Mouse (Mus musculus) midbrain, postnatal 0 days (tissue): ENCODE measurements at regions not wholly inside any gene's neighbourhood (a gene's known extent, or its start where the extent isn't known, plus 50 kb on each side); places are given as distances from the start of the nearest gene placed in this dataset.

Source experiments
- ATAC-seq: fragments of 200-750 bp; cut with Nextera tagmentation; 2 replicates; pipeline ENCODE4 v1.8.0; 2017; ENCODE audit warnings: moderate number of reproducible peaks, mild to moderate bottlenecking, moderate TSS enrichment, moderate library complexity; ENCODE audit not compliant: low FRiP score
- DNase-seq: peaks from one replicate; pipeline ENCODE4 v3.0.0-alpha.2; 2015; ENCODE audit warnings: low spot score
- H3K27ac ChIP-seq: fragments of 300-500 bp; sonication (generic); 2 replicates; pipeline ENCODE4 v1.5.1; 2014; ENCODE audit warnings: low read depth, mild to moderate bottlenecking, low read length, mixed read lengths
- H3K27me3 ChIP-seq: fragments of 300-500 bp; sonication (generic); 2 replicates; pipeline ENCODE4 v1.6.1; 2014; ENCODE audit warnings: low read length, control low read depth, mixed read lengths; ENCODE audit not compliant: insufficient read depth
- H3K36me3 ChIP-seq: fragments of 300-500 bp; sonication (generic); 2 replicates; pipeline ENCODE4 v1.6.1; 2014; ENCODE audit warnings: low read length, control low read depth, mixed read lengths; ENCODE audit not compliant: insufficient read depth
- H3K4me1 ChIP-seq: fragments of 300-500 bp; sonication (generic); 2 replicates; pipeline ENCODE4 v1.6.1; 2014; ENCODE audit warnings: mild to moderate bottlenecking, control low read depth, antibody characterized with exemption, low read length, mixed read lengths; ENCODE audit not compliant: insufficient read depth
- H3K4me2 ChIP-seq: fragments of 300-500 bp; sonication (generic); 2 replicates; pipeline ENCODE4 v1.6.1; 2014; ENCODE audit warnings: low read depth, mild to moderate bottlenecking, low read length, mixed read lengths; ENCODE audit not compliant: poor library complexity, severe bottlenecking
- H3K4me3 ChIP-seq: fragments of 300-500 bp; sonication (generic); 2 replicates; pipeline ENCODE4 v1.5.1; 2014; ENCODE audit warnings: low read depth, mild to moderate bottlenecking, low read length, moderate library complexity
- H3K9ac ChIP-seq: fragments of 300-500 bp; sonication (generic); replicated peaks from 2 replicates; pipeline ENCODE4 v1.6.1; 2014; ENCODE audit warnings: mild to moderate bottlenecking, low read length, moderate library complexity, mixed read lengths; ENCODE audit not compliant: poor library complexity, severe bottlenecking
- H3K9me3 ChIP-seq: fragments of 300-500 bp; sonication (generic); 2 replicates; pipeline ENCODE4 v1.6.1; 2016; ENCODE audit warnings: low read length, control low read depth
- CTCF ChIP-seq: IDR thresholded peaks from 2 replicates; pipeline ENCODE4 v1.5.1; 2016; ENCODE audit warnings: antibody characterized with exemption, mild to moderate bottlenecking
- WGBS: fragments of 180-500 bp; shearing (Covaris S2); extraction: QIAGEN DNeasy Blood & Tissue Kit; methylation state at CpG from one replicate; pipeline ENCODE4 v1.1.7; 2014; 5-methylcytosine and 5-hydroxymethylcytosine counted together

- peak; percentile 68 for ATAC-seq
- Histone ChIP-seq H3K9ac (no peak overlapping the region), H3K4me2 (no peak overlapping the region)
Measured at GRCm38 (mm10) chr1:191468837-191469529, 65.9 kb upstream of the Ppp2r5a start.

GRCm38 (mm10) chr1:191466261-191466660 is 63.2 kb upstream of the Ppp2r5a start:
- Histone ChIP-seq H3K4me1 (peaks cover 10% of the 10 kb centered on the region), H3K4me2 (no peak overlapping the region), H3K9me3 (no peaks in the 10 kb centered on the region), H3K4me3 (no peak overlapping the region), H3K27ac (no peak overlapping the region), H3K9ac (no peak overlapping the region), H3K36me3 (no peaks in the 10 kb centered on the region), H3K27me3 (no peaks in the 10 kb centered on the region)
- no peak for ATAC-seq
- WGBS, result 92% methylated on average over 3 of the region's 3 CpGs
- DNase-seq, result no peak
- TF ChIP-seq CTCF, result no peak

More at GRCm38 (mm10) chr1:191468837-191469529, 65.9 kb upstream of the Ppp2r5a start:
- no peaks in the 10 kb centered on the region for H3K36me3 ChIP-seq
- TF ChIP-seq CTCF, result no peak
- peak; percentile 45 for DNase-seq
- H3K4me1 ChIP-seq, result peaks cover 10% of the 10 kb centered on the region
- H3K4me3 ChIP-seq, result no peak overlapping the region
- peak overlapping the region; percentile 58; the same call in 1 of the 2 replicates for H3K27ac ChIP-seq
- H3K27me3 ChIP-seq, result no peaks in the 10 kb centered on the region
- WGBS, result 56% methylated on average over 4 of the region's 4 CpGs
- H3K9me3 ChIP-seq, result no peaks in the 10 kb centered on the region

- Histone ChIP-seq H3K9me3 (no peaks in the 10 kb centered on the region), H3K27ac (0 out of 2 replicates have a peak overlapping the region, but pooled peaks have one; percentile 12), H3K9ac (no peak overlapping the region), H3K4me1 (peaks cover 9% of the 10 kb centered on the region), H3K4me3 (no peak overlapping the region), H3K36me3 (no peaks in the 10 kb centered on the region), H3K4me2 (no peak overlapping the region), H3K27me3 (no peaks in the 10 kb centered on the region)
- no peak for TF ChIP-seq CTCF
- DNase-seq (no peak), ATAC-seq (no peak)
- 86% methylated on average over 4 of the region's 4 CpGs for WGBS
Measured at GRCm38 (mm10) chr1:191465723-191466122, 62.7 kb upstream of the Ppp2r5a start.

GRCm38 (mm10) chr1:191465170-191465569 is 62.1 kb upstream of the Ppp2r5a start:
- ATAC-seq, result no peak
- H3K4me1 ChIP-seq, result peaks cover 4% of the 10 kb centered on the region; the same call in 1 of the 2 replicates
- no peak overlapping the region for H3K9ac ChIP-seq
- 0 out of 2 replicates have a peak overlapping the region, but pooled peaks have one; percentile 12 for H3K27ac ChIP-seq
- no peak for DNase-seq
- H3K4me3 ChIP-seq, result no peak overlapping the region
- no peak overlapping the region for H3K4me2 ChIP-seq
- WGBS, result 62% methylated on average over 2 of the region's 2 CpGs
- TF ChIP-seq CTCF, result no peak
- no peaks in the 10 kb centered on the region for H3K27me3 ChIP-seq
- no peaks in the 10 kb centered on the region for H3K36me3 ChIP-seq
- no peaks in the 10 kb centered on the region for H3K9me3 ChIP-seq

- H3K27me3 ChIP-seq, result no peaks in the 10 kb centered on the region
- no peaks in the 10 kb centered on the region for H3K4me1 ChIP-seq
- H3K27ac ChIP-seq, result no peak overlapping the region; the same call in 1 of the 2 replicates
- TF ChIP-seq CTCF, result no peak
- H3K4me2 ChIP-seq, result no peak overlapping the region
- ATAC-seq (no peak), DNase-seq (no peak)
- H3K9me3 ChIP-seq, result no peaks in the 10 kb centered on the region
- no peak overlapping the region for H3K9ac ChIP-seq
- H3K36me3 ChIP-seq, result no peaks in the 10 kb centered on the region
- 14% methylated on average over 9 of the region's 9 CpGs for WGBS
- no peak overlapping the region for H3K4me3 ChIP-seq
Measured at GRCm38 (mm10) chr1:191461811-191462491, 58.9 kb upstream of the Ppp2r5a start.

- H3K4me2 ChIP-seq, result no peak overlapping the region
- no peak overlapping the region for H3K4me3 ChIP-seq
- ATAC-seq, result no peak
- no peak overlapping the region for H3K9ac ChIP-seq
- no peaks in the 10 kb centered on the region for H3K4me1 ChIP-seq
- no peaks in the 10 kb centered on the region for H3K27me3 ChIP-seq
- no peak for TF ChIP-seq CTCF
- H3K9me3 ChIP-seq, result no peaks in the 10 kb centered on the region
- no peaks in the 10 kb centered on the region for H3K36me3 ChIP-seq
- no peak overlapping the region for H3K27ac ChIP-seq
- 74% methylated on average over 5 of the region's 5 CpGs for WGBS
- DNase-seq, result no peak
Measured at GRCm38 (mm10) chr1:191459066-191459465, 56.0 kb upstream of the Ppp2r5a start.
